Mouse (Mus musculus): ENCODE data around the gene Gpc5.

- TF ChIP-seq POLR2A (IDR thresholded peaks at IDR 0.05; ENCODE audit: low read depth, low read length) (no peak), CTCF (IDR thresholded peaks at IDR 0.05; ENCODE audit: extremely low read depth, insufficient read length, insufficient replicate concordance, low read depth, low read length) (no peak)
Observed at GRCm38 (mm10) chr14:116551401-116551800, 1459.4 kb downstream of the Gpc5 start.
